In the genomic region with DNA sequence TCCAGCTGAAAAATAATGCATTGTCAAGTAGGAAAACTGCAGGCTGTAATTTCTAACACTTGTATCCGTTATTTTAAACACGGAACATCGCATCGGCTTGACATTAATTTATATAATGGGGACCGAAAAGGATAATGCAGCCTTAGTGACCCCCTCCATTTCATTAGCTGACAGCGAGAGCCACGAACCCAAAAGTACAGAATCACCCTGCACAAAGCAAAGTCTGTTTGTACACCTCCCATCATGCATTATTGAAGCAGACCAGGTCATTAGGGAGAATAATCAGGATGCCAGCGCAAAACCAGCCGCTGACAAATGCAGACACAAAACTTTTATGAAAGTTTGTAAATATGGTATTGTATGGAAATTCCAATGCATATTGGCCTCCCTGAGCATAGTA, we compare ENCODE assay signal across 18 mouse cellular contexts.
"Had no signal": no experiment of that assay in that cellular context is flagged by ENCODE, and none has a peak within 500 bp of the region (broad histone marks: within the 10 kb centered on the region; RNA-seq: fewer than 3 reads in every experiment).

No protein-coding gene starts in this region.

- H3K4me1 ChIP-seq: midbrain, embryonic 10.5 days; neural tube, embryonic 13.5 days had no signal

- H3K4me2 ChIP-seq: lung, embryonic 14.5 days; neural tube, embryonic 13.5 days; neural tube, embryonic 15.5 days had no signal

- H3K9ac ChIP-seq: liver, embryonic 14.5 days; lung, embryonic 14.5 days; neural tube, embryonic 13.5 days; neural tube, embryonic 15.5 days had no signal

- H3K9me3 ChIP-seq: midbrain, embryonic 10.5 days; neural tube, embryonic 13.5 days; neural tube, embryonic 15.5 days had no signal

- H3K36me3 ChIP-seq: midbrain, embryonic 10.5 days; neural tube, embryonic 13.5 days; neural tube, embryonic 15.5 days had no signal

- H3K4me3 ChIP-seq: midbrain, embryonic 10.5 days; myocyte; neural tube, embryonic 13.5 days; neural tube, embryonic 15.5 days had no signal

- H3K27me3 ChIP-seq: neural tube, embryonic 13.5 days; neural tube, embryonic 15.5 days had no signal

- DNase-seq: lung, adult 18-20 months; lung, embryonic 14.5 days; lung, postnatal 10 days; lung, postnatal 4 days; midbrain, embryonic 14.5 days; right cerebral cortex, adult 18-20 months; right cerebral cortex, postnatal 25 days; right cerebral cortex, postnatal 4 days; spleen, adult 18-20 months; thymus, adult 18-20 months; thymus, postnatal 14 days; thymus, postnatal 36 days had no signal

- ATAC-seq: midbrain, embryonic 16.5 days had no signal

- H3K27ac ChIP-seq: liver, embryonic 14.5 days; midbrain, embryonic 10.5 days; neural tube, embryonic 13.5 days; neural tube, embryonic 15.5 days had no signal
